ENCODE assay signal across 8 mouse cellular contexts in the genomic region with DNA sequence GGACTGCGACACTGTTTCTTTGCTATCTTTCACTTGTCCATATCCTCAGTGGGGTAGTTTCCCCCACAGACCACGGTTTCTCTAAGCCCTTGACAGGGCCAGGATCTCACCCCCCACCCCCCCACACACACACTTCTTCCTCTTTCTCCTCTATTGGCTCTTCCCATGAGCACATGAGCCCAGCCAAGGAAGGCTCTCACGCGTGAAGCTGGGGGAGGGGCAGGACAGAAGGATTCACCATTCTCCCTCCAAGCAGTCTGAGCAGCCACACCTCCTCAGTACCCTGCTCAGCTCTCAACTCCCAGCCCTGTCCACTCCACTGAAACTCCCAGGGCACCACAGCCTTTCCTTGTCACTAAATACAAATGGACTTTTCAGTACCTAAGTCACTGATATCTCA. TPM values are rescaled to one million over a fixed set of nuclear protein-coding genes. Genes with fewer than 3 reads are reported as not detected.
DNase-seq lines count a peak whose midpoint lies in the region; ATAC-seq lines count a peak whose summit lies in the region.

No protein-coding gene starts in this region.

- peaks cover 55% of the 10 kb centered on the region for H3K4me1 ChIP-seq in heart, embryonic 10.5 days
- peaks cover 51% of the 10 kb centered on the region for H3K4me1 ChIP-seq in hindbrain, embryonic 15.5 days (replicated peaks)

- H3K4me2 ChIP-seq in hindbrain, embryonic 15.5 days = no peak overlapping the region

- no peaks in the 10 kb centered on the region for H3K9me3 ChIP-seq in heart, embryonic 10.5 days
- no peaks in the 10 kb centered on the region for H3K9me3 ChIP-seq in hindbrain, embryonic 15.5 days

- H3K4me3 ChIP-seq in heart, embryonic 10.5 days = no peak overlapping the region
- H3K4me3 ChIP-seq in hindbrain, embryonic 15.5 days = no peak overlapping the region

- 0 out of 2 replicates have a peak overlapping the region, but pooled peaks have one; percentile 36 for H3K27ac ChIP-seq in heart, embryonic 10.5 days
- H3K27ac ChIP-seq in hindbrain, embryonic 15.5 days (replicated peaks) = no peak overlapping the region

- intact Hi-C loops in heart, postnatal 14 days (cut with DNase I) = loop anchor here (5.0 kb wide), 1 partner anchor 46 kb away; a partner anchor contains a TSS

- H3K36me3 ChIP-seq in heart, embryonic 10.5 days = no peaks in the 10 kb centered on the region
- no peaks in the 10 kb centered on the region for H3K36me3 ChIP-seq in hindbrain, embryonic 15.5 days

- WGBS in heart, embryonic 10.5 days = 19% methylated on average over 4 of the region's 4 CpGs
- WGBS in hindbrain, embryonic 15.5 days = 18% methylated on average over 4 of the region's 4 CpGs

- no peaks in the 10 kb centered on the region for H3K27me3 ChIP-seq in heart, embryonic 10.5 days (ENCODE audit: insufficient read depth, poor library complexity, severe bottlenecking)
- no peaks in the 10 kb centered on the region for H3K27me3 ChIP-seq in hindbrain, embryonic 15.5 days

- H3K9ac ChIP-seq in hindbrain, embryonic 15.5 days = no peak overlapping the region

- DNase-seq in heart, embryonic 10.5 days (ENCODE audit: low spot score) = no peak
- no peak for DNase-seq in heart, postnatal 14 days
- DNase-seq in Muller cell, postnatal 12 days (ENCODE audit: inconsistent ontology term) = peak; percentile 41
- DNase-seq in left cerebral cortex, adult 18-20 months (ENCODE audit: low spot score in 2 of 2) = no peak
- no peak for DNase-seq in ovary, postnatal 36 days (ENCODE audit: low spot score)

- ATAC-seq in hindbrain, embryonic 15.5 days (ENCODE audit: low FRiP score, low read depth) = peak; percentile 33; the same call in 1 of the 2 replicates
- ATAC-seq in megakaryocyte progenitor cell, adult 5-6 weeks (replicated peaks; ENCODE audit: poor library complexity) = peak; percentile 59
- ATAC-seq in frontal cortex, adult (ENCODE audit: low TSS enrichment) = no peak

RNA-seq across cellular contexts. Expression of a gene that starts 47.2 kb away (rescaled TPM):
- 14.6 and 18.6 TPM in 2 replicates for polyA plus RNA-seq in heart, embryonic 10.5 days (2016; fragmentation: Nextera tagmentation; extraction: Ambion mirVana)
- 10 to 100 TPM; 16.2 to 20.1 TPM for total RNA-seq in heart, postnatal 14 days (2021)
- 16.7 and 17.7 TPM in 2 replicates for polyA plus RNA-seq in hindbrain, embryonic 15.5 days (2015; fragmentation: Nextera tagmentation; extraction: Ambion mirVana)
- 18.3 and 26.9 TPM in 2 replicates for total RNA-seq in megakaryocyte progenitor cell, adult 5-6 weeks (2015)
- total RNA-seq in megakaryocyte progenitor cell, adult 5-6 weeks (2017) = 5.6 and 16.3 TPM in 2 replicates
- total RNA-seq in left cerebral cortex, adult 18-20 months (2021) = 10 to 100 TPM; 14.4 to 14.5 TPM
